Mouse (Mus musculus) mesoderm, embryonic 11.5 days (tissue): ENCODE data around the gene Dcaf11.

Experiments used
- DNase-seq: peaks from one replicate; pipeline ENCODE4 v3.0.0-alpha.2; 2012; ENCODE audit warnings: low read depth, low spot score

Dcaf11 gene

DNA sequence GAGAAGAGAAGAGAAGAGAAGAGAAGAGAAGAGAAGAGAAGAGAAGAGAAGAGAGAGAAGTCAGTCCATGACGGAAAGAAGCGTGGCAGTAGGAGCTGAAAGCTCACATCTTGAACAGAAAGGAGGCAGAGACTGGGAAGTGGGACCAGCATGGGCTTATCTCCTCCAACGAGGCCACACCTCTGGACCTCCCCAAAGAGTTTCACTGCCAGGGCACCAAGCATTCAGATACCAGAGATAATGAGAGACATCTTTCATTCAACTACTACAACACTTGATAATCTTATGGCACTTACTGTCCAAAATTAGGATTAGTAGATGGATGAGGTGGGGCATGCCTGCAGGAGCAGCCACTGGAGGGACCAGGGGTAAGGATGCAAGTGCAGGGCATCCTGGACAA, 4.0 kb upstream of the Dcaf11 start:
- no peak for DNase-seq

DNA sequence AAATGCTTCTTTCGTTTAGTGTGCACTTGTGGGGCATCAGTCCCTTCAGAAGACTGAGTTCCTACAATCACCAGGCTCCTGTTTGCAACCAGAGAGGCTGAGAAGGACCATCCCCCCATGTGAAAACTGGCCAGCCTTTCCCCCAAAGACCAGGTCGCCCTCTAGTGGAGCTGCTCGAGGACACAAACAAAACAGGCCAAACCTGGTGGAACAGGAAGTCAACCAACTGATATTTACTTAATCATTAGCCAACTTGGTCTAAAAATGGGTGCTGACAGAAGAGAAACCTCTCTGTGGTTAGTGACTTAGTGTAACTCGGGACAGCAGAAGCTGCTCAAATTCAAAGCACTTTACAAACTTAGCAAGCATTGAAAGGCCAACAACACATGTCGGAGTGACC, 2.8 kb upstream of the Dcaf11 start:
- DNase-seq = peak; percentile 75

DNA sequence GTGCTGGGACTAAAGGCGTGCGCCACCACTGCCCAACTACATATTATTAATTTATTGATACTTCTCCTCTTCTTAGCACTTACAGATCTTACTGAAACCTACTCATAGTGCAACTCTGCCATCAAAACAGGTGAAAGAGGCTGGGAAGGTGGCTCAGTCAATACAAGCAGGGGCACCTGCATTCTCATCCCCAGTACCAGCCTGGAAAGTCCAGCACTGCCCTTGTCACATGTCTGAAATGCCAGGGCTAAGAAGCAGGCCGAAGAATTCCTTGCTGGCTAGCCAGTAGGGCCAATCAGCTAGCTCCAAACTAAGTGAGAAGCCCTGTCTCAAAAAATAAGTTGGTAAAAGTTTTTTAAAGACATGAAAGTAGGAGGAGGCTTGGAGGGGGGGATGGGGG, 2.2 kb upstream of the Dcaf11 start:
- no peak for DNase-seq

GRCm38 (mm10) chr14:55558740-55559448, 912 bp upstream of the Dcaf11 start:
- DNase-seq = no peak

DNA sequence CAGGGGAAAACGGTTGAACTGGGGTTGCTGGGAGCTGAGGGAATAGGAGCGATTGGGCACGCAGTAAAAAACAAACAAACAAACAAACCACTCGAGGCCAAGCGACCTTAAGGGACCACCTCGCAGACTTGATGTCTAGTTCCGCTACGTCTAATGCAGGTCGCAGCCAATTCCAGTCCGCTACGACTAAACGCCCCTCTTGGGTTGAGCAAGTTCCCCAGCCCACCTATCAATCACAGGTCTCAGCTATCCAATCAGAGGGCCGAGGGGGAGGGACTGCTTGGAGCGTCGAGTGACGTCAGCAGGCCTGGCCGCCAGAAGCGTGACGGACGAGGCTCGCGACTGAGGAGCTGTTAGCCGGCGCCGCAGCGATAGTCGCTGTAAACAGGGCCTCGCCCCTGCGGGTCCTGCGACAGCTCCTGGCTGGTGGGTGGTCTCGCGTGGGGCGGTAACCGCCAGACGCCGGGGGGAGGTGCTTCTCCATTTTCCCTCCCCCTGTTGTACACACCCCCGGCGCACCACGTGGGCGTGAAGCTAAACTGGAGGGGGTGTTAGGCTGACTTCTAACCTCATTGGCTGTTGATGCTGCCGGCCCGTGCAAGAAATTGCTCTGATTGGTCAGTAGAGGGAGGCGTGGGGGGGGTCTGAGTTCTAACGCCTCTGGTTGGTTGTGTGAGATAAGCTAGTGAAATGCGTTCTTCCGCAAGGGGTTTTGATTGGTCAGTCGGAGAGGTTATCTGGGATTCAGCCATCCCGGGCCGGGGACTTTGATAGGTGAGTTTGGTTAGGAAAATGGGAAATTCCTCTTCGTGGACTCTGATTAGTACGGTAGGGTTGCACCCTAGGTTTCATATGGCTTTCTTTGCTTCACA, 632 bp downstream of the Dcaf11 start, which contains the start of gene A730061H03Rik:
Gene A730061H03Rik (minus strand): TSS at position 205 of the 872 bp plus-strand sequence.
- DNase-seq = peak; percentile 99

- no peak for DNase-seq
Measured at GRCm38 (mm10) chr14:55561860-55562259, 2.1 kb downstream of the Dcaf11 start.

DNA sequence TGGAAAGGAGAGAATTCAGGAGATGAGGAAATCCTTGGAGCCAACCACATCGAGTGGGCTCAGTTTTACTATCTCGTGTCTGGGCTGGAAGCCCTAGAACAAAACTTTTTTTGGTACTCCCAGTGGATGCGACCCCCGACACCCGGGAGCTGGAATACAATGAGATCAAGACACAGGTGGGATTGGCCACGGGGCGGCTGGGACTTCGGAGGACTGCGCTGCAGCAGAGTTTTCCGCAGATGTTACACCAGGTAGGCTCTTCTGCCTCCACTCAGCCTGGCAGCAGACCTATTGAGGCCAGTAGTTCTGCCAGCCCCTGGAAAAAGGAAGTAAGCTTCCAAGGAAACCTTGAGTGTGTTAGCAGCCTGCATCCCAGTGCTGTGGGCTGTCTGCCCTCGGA, 3.4 kb downstream of the Dcaf11 start:
- no peak for DNase-seq

DNA sequence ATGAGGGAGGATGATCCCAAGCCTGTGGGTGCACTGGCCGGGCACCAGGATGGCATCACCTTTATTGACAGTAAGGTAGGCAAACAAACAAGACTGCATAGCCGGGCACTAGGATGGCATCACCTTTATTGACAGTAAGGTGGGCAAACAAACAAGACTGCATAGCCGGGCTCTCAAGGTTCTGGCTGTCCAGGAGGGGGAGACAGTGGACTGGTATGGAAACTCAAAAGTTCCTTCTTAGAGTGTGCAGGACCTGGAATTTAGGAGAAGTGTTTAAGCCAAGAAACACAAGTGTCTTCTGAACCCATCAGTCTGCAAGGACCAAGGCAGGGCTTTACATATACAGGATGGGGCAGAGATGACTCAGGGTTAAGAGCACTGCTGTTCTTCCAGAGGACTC, 5.9 kb downstream of the Dcaf11 start:
- DNase-seq = no peak

GRCm38 (mm10) chr14:55567496-55567895, 7.7 kb downstream of the Dcaf11 start:
- no peak for DNase-seq

DNA sequence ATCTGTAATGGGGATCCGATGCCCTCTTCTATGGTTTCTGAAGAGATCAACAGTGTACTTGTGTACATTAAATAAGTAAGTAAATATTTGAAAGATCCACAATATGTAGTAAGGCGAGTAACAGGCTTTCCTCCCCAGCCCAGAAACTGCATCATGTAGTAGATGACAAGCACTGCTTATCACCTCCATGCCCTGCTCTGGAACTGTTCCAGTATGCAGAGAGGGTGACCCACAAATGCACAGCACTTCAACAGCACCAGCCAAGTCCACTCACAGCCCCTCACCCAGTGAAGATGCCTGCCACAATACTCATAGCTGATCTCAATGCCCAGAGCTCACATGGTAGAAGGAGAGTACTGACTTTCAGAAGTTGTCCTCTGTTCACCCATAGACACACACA, 10.8 kb downstream of the Dcaf11 start:
- DNase-seq = no peak

GRCm38 (mm10) chr14:55571760-55572159, 12.0 kb downstream of the Dcaf11 start:
- DNase-seq = no peak

- DNase-seq = no peak
Measured at GRCm38 (mm10) chr14:55575302-55575701, 15.5 kb downstream of the Dcaf11 start, which contains the start of gene Fitm1. Gene Fitm1, plus strand, starts transcription at chr14:55575617.

DNA sequence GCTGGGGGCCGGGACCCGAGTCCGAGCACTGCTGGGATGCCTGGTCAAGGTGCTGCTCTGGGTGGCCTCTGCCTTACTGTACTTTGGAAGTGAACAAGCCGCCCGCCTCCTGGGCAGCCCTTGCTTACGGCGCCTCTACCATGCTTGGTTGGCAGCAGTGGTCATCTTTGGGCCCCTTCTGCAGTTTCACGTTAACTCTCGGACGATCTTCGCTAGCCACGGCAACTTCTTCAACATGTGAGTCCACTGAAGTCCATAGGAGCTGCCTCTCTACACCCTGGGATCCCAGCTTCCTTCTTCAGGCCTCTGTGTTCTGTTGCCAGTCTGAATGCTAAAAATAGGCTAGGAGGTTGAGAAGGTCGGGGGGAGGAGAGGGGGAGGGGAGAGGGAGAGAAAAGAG, 15.9 kb downstream of the Dcaf11 start:
- no peak for DNase-seq

DNA sequence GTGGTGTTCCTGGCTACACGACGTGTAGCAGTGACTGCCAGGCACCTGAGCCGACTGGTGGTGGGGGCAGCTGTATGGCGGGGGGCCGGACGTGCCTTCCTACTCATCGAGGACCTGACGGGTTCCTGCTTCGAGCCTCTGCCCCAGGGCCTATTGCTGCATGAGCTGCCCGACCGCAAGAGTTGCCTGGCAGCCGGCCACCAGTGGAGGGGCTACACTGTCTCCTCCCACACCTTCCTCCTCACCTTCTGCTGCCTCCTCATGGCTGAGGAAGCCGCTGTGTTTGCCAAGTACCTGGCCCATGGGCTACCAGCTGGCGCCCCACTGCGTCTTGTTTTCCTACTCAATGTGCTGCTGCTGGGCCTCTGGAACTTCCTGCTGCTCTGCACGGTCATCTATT, 16.6 kb downstream of the Dcaf11 start:
- no peak for DNase-seq

DNA sequence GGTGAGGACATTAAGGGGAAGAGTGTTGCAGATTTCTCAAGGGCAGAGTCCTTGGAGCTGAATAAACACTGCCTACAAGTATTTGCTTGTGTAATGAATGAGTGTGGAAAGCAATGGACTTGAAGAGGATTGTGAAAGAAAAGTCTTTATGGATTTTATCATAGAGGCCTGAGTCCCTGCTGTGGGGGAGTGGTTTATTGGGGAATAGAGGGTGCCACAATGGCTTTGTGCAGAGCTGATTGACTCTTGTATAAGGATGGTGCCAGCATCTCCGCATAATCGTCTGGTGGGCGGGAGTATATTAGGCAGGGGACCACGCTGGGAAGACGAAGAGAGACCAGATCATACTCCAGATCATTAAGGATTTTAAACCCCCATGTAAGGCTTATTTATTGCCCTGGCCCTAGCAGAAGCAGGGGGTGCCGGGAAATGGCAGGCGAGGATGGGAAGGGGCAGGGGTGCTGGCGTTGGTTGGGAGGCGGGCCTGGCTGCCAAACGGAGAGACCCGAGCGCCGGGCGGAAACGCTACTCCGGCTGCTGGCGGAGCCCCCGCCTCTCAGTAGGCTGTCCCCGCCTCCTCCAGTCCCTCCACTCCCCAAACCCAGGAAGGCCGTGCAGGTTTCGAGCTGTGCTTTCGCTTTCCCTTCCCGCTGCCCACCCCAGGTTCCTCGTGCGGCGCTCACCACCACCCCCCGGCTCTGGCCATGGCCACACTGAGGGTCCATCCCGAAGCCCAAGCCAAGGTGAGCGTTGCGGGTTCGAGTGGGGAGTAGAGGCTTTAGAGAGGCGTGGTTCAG, 18.3 kb downstream of the Dcaf11 start, which contains the start of gene Psme1:
Gene Psme1 (plus strand): TSS at position 253 of the 797 bp plus-strand sequence.
- peak; percentile 72 for DNase-seq

DNA sequence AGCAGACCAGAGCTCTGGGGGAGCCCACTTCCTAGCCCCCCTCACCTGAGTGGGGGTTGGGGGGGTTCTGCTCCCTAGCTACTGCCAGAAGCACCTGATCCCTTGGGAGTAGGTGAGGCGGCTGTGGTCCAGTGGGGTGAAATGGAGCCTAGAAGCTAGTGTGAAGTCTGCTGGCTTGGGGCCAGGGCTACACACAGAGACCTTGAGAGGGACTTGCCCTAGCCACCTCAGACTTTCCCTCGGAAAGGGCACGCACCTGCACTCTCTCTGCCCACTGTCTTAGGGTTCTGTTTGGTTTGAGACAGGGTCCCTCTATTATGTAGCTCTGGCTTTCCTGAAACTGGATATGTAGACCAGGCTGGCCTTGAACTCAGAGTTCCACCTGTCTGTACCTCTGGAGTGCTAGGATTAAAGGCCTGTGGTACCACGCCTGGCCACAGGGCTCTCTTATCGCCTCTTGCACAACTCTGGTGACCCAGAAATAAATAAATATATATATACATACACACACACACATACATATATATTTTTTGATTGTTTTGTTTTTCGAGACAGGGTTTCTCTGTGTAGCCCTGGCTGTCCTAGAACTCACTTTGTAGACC, 19.0 kb downstream of the Dcaf11 start:
- no peak for DNase-seq

DNA sequence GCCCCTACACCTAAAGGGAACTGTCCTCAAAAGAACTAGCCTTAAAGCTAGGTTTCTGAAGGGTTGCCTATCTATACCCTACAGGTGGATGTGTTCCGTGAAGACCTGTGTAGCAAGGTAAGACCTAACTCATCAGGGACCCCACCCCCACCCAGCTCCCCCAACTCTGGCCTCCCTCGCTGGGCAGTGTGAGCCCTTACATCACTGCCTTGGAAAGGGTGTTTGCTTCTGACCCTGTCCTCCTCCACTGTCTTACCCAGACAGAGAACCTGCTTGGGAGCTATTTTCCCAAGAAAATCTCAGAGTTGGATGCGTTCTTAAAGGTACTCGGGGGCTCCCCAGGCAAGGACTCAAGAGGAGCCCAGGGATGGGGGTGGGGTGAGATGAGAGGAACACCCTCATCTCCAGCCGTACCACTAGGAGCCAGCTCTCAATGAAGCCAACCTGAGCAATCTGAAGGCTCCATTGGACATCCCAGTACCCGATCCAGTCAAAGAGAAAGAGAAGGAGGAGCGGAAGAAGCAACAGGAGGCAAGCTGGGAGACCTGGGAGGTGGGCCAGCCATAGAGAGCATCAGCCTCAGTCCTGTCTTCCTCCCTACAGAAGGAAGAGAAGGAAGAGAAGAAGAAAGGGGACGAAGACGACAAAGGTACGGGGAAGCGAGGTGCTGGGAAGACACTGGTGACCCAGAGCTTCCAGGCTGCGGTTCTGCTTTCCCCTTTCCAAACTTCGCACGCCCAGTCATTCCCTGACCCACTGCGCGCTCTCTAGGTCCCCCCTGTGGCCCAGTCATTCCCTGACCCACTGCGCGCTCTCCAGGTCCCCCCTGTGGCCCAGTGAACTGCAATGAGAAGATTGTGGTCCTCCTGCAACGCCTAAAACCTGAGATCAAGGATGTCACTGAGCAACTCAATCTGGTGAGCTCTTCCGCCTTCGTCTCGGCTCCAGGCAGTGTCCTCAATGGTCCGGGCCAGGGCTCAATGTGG, 20.0 kb downstream of the Dcaf11 start:
- no peak for DNase-seq

GRCm38 (mm10) chr14:55580731-55581130, 20.9 kb downstream of the Dcaf11 start:
- DNase-seq = no peak

DNA sequence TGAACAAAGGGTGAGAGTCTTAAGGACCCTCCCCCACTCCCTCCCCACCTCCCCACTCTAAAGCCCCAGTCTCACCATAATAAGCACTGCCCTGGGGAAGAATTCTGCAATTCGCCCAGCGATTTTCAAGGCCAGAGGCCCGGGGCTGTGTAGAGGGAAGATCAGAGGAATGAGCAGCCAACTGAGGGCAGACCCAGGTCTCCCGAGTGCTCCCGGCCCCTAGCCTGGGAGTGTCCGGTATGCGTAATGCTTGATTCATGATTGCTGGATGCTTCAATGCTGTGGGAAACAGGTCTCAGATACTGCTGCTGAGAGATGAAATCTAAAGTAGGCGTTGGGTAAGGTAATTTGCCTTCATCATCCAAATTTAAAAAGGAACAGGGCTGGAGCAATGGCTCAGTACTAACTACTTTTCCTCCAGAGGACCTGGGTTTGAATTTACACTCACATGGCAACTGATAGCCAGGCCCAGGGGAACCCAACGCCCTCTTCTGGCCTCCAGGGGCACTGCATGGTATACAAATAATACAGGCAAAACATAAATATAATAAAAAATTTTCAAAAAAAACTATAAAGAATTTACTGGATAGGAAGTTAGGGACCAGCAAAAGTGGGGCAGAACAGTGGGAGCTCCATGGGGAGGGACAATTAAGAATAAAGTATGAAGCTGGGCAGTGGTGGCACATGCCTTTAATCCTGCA, 22.3 kb downstream of the Dcaf11 start:
- no peak for DNase-seq

DNA sequence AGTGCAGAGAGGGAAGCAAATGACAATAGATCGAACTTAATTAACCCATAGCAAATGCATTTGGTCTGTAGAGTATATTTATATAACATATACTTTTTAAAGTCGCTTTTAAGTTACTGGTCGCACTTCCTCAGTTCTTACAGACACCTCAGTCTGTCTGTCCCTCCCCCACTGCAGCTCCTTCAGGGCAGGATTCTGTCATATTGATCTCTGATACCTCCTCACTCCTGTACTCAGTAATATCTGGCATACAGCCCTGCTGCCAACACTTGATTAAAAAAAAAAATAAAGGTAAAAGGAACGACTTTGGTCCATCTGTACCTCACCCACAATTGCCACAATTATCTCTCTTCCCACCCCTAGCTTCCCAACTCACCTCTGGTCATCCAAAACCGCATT, 24.5 kb downstream of the Dcaf11 start:
- no peak for DNase-seq
